Mouse (Mus musculus) forebrain, embryonic 10.5 days (tissue): Measurements from ENCODE around the gene Mbd6. TPM values are rescaled to one million over a fixed set of nuclear protein-coding genes. Genes with fewer than 3 reads are reported as not detected.

Experiments
- DNase-seq: peaks from one replicate; pipeline ENCODE4 v3.0.0-alpha.2; 2017; ENCODE audit warnings: low spot score; ENCODE audit errors: extremely low spot score
- H3K27ac ChIP-seq: fragments of 300-500 bp; sonication (generic); 2 replicates; pipeline ENCODE4 v1.5.1; 2016; ENCODE audit warnings: mild to moderate bottlenecking
- H3K27me3 ChIP-seq: fragments of 300-500 bp; sonication (generic); 2 replicates; pipeline ENCODE4 v1.6.1; 2016; ENCODE audit warnings: mild to moderate bottlenecking; ENCODE audit not compliant: poor library complexity, severe bottlenecking
- H3K36me3 ChIP-seq: fragments of 300-500 bp; sonication (generic); replicated peaks from 2 replicates; pipeline ENCODE4 v1.6.1; 2016; ENCODE audit warnings: mild to moderate bottlenecking, moderate library complexity
- H3K4me1 ChIP-seq: fragments of 300-500 bp; sonication (generic); 2 replicates; pipeline ENCODE4 v1.6.1; 2016
- H3K4me3 ChIP-seq: fragments of 300-500 bp; sonication (generic); 2 replicates; pipeline ENCODE4 v1.5.1; 2016; ENCODE audit warnings: mild to moderate bottlenecking, moderate library complexity
- H3K9me3 ChIP-seq: fragments of 300-500 bp; sonication (generic); 2 replicates; pipeline ENCODE4 v1.6.1; 2016; ENCODE audit warnings: mild to moderate bottlenecking, moderate library complexity
- WGBS: fragments of 180-500 bp; shearing (Covaris S2); methylation state at CpG from one replicate; pipeline ENCODE4 v1.1.7; 2016; 5-methylcytosine and 5-hydroxymethylcytosine counted together
- polyA plus RNA-seq: library from polyadenylated mRNA; unstranded; fragments of >200 nt; fragmentation: Nextera tagmentation; extraction: Ambion mirVana; gene quantifications from 2 replicates; pipeline ENCODE4 v1.2.1, GENCODE M21; 2016

Mbd6 gene
- polyA plus RNA-seq, 1 experiment from 2014 or later: 9.1 TPM

GRCm38 (mm10) chr10:127264336-127264735 lies 24.5 kb downstream of the Mbd6 start:
- Histone ChIP-seq H3K4me3 (no peak overlapping the region), H3K9me3 (no peaks in the 10 kb centered on the region), H3K36me3 (peaks cover 16% of the 10 kb centered on the region), H3K27me3 (peaks cover 47% of the 10 kb centered on the region), H3K27ac (no peak overlapping the region), H3K4me1 (peaks cover 39% of the 10 kb centered on the region)
- DNase-seq: no peak
- WGBS: 79% methylated on average over 8 of the region's 8 CpGs

GRCm38 (mm10) chr10:127263631-127264030 lies 25.2 kb downstream of the Mbd6 start:
- Histone ChIP-seq H3K36me3 (peaks cover 9% of the 10 kb centered on the region), H3K4me3 (no peak overlapping the region; the same call in 1 of the 2 replicates), H3K9me3 (no peaks in the 10 kb centered on the region), H3K27me3 (peaks cover 47% of the 10 kb centered on the region), H3K4me1 (peaks cover 41% of the 10 kb centered on the region), H3K27ac (no peak overlapping the region)
- no peak for DNase-seq
- 49% methylated on average over 3 of the region's 3 CpGs for WGBS

GRCm38 (mm10) chr10:127262548-127263398 lies 26.0 kb downstream of the Mbd6 start, which contains the start of gene Kif5a:
TSS of gene Kif5a (minus strand) at chr10:127263348.
- Histone ChIP-seq H3K9me3 (no peaks in the 10 kb centered on the region), H3K27me3 (peaks cover 47% of the 10 kb centered on the region), H3K36me3 (no peaks in the 10 kb centered on the region), H3K27ac (peak within 1 kb of the TSS; percentile 79), H3K4me3 (peak within 1 kb of the TSS; percentile 61), H3K4me1 (peaks cover 37% of the 10 kb centered on the region)
- peak; percentile 51 for DNase-seq
- 1% methylated on average over 53 of the region's 53 CpGs for WGBS

- 61% methylated on average over 15 of the region's 15 CpGs for WGBS
- Histone ChIP-seq H3K9me3 (no peaks in the 10 kb centered on the region), H3K27ac (peak overlapping the region; percentile 79), H3K4me3 (peak overlapping the region; percentile 61), H3K27me3 (peaks cover 47% of the 10 kb centered on the region), H3K4me1 (peaks cover 30% of the 10 kb centered on the region), H3K36me3 (no peaks in the 10 kb centered on the region)
- DNase-seq: no peak
Observed at GRCm38 (mm10) chr10:127261706-127262547, 26.9 kb downstream of the Mbd6 start.

GRCm38 (mm10) chr10:127258489-127258888 lies 30.3 kb downstream of the Mbd6 start:
- peaks cover 26% of the 10 kb centered on the region for H3K4me1 ChIP-seq
- 88% methylated on average over 8 of the region's 8 CpGs for WGBS

DNA sequence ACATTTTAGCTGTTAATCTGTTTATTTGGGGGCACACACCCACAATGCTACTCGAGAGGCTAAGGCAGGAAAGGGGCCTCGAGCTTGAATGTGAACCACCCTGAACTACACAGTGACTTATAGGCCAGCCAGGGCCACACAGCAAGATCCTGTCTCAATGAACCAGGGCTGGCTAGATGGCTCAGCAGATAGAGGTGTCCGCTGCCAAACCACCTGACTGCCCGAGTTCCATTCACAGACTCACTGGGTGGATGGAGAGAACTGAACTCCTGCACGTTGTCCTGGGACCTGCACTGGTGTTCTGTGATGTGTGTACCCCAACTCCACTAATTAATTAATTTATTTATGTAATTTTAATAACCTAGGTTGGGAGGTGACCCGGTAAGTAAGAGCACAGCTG lies 31.0 kb downstream of the Mbd6 start:
- Histone ChIP-seq H3K4me3 (no peak overlapping the region), H3K9me3 (no peaks in the 10 kb centered on the region)

More at GRCm38 (mm10) chr10:127258489-127258888, 30.3 kb downstream of the Mbd6 start:
- Histone ChIP-seq H3K4me3 (no peak overlapping the region), H3K27me3 (peaks cover 30% of the 10 kb centered on the region), H3K36me3 (no peaks in the 10 kb centered on the region), H3K27ac (no peak overlapping the region), H3K9me3 (no peaks in the 10 kb centered on the region)
- no peak for DNase-seq

DNA sequence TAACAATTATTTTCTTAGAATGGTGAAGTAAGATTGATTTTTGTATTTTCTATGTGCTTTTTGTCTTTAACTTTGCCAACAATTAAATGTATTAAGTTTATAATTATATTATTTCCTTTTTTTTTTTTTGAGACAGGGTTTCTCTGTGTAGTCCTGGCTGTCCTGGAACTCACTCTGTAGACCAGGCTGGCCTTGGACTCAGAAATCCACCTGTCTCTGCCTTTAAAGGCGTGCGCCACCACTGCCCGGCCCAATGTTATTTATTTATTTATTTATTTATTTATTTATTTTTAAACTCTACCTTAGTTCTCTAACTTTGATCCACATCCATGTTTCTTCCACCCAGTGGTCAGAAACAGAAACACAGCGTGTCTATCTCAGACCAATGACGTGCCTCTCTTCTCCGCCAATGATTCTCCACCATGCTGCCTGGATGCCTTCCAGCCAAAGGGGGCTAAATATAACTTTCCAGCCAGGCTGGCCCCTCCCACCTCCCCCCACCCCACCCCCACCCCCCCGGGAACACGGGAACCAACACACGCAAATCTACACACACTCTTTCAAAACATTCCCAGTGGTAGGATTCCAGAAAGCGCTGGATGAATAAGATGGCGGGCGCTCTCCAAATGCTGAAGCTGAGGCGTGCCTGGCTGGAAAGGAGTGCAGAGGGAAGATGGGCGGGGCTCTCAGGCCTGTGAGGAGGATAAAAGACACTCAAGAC lies 33.0 kb downstream of the Mbd6 start:
- DNase-seq: peak; percentile 72
- peaks cover 11% of the 10 kb centered on the region for H3K4me1 ChIP-seq
- peaks cover 3% of the 10 kb centered on the region; the same call in 1 of the 2 replicates for H3K27me3 ChIP-seq
- H3K27ac ChIP-seq: 0 out of 2 replicates have a peak overlapping the region, but pooled peaks have one; percentile 40
- no peaks in the 10 kb centered on the region for H3K9me3 ChIP-seq
- 24% methylated on average over 14 of the region's 14 CpGs for WGBS
- no peaks in the 10 kb centered on the region for H3K36me3 ChIP-seq
- peak overlapping the region; percentile 42 for H3K4me3 ChIP-seq

More for the DNA sequence above, 31.0 kb downstream of the Mbd6 start:
- no peaks in the 10 kb centered on the region for H3K36me3 ChIP-seq
- H3K27me3 ChIP-seq: peaks cover 23% of the 10 kb centered on the region
- H3K27ac ChIP-seq: no peak overlapping the region
- 88% methylated on average over 6 of the region's 6 CpGs for WGBS
- DNase-seq: no peak
- H3K4me1 ChIP-seq: peaks cover 20% of the 10 kb centered on the region

- 86% methylated on average over 5 of the region's 5 CpGs for WGBS
- H3K27me3 ChIP-seq: no peaks in the 10 kb centered on the region
Observed at GRCm38 (mm10) chr10:127250810-127251209, 38.0 kb downstream of the Mbd6 start.

DNA sequence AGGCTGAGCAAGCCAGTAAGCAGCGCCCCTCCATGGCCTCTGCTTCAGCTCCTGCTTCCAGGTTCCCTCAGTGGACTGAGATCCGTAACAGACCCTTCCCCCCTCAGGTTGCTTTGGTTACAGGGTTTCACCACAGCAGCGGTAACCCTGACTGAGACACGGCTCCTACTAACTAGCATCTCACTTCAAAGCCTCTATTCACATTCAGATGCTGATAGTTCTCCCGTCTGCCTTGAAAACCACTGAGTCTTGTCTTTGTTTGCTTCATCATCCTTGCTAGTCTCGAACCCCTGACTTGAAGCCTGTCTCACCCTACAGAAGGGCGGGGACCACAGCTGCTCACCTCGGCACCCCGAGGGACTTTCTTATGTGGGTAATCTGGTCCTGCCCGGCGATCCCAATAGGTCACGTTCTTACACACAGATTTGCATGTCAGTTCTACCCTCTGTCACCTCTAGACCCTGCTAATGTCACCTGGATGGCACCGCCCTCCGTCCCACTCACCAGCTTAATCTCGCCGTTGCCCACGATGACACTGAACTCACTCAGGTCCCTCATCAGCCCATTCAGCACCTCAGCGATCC lies 50.5 kb downstream of the Mbd6 start:
- peaks cover 6% of the 10 kb centered on the region; the same call in 1 of the 2 replicates for H3K27me3 ChIP-seq
- H3K4me1 ChIP-seq: peaks cover 11% of the 10 kb centered on the region
- 77% methylated on average over 18 of the region's 18 CpGs for WGBS
- peaks cover 33% of the 10 kb centered on the region for H3K36me3 ChIP-seq
- H3K27ac ChIP-seq: no peak overlapping the region
- DNase-seq: no peak
- H3K4me3 ChIP-seq: no peak overlapping the region
- H3K9me3 ChIP-seq: no peaks in the 10 kb centered on the region

More at GRCm38 (mm10) chr10:127250810-127251209, 38.0 kb downstream of the Mbd6 start:
- peaks cover under 1% of the 10 kb centered on the region; the same call in 1 of the 2 replicates for H3K4me1 ChIP-seq
- no peak for DNase-seq
- H3K27ac ChIP-seq: no peak overlapping the region
- H3K36me3 ChIP-seq: no peaks in the 10 kb centered on the region
- no peak overlapping the region for H3K4me3 ChIP-seq
- H3K9me3 ChIP-seq: no peaks in the 10 kb centered on the region

DNA sequence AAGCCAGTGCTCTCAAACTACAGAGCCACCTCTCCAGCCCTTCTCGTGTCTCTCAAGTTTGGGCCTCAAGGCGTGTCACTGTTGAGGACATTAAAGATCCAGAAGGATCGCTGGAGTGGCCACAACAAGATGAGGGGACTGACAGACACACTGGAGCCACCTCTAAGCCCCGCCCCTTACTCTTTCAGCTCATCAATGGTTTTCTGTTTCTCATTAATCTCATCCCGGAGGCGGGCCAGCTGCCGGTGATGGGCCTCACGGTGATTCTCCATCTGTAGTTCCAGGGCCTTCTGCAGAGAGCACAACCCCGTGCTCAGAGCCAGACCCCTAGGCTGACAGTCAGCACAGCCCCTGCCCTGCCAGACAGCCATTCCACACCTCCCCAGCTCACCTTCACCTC lies 52.3 kb downstream of the Mbd6 start:
- no peak for DNase-seq
- H3K27me3 ChIP-seq: peaks cover 6% of the 10 kb centered on the region; the same call in 1 of the 2 replicates
- H3K36me3 ChIP-seq: peaks cover 20% of the 10 kb centered on the region
- H3K9me3 ChIP-seq: no peaks in the 10 kb centered on the region
- H3K27ac ChIP-seq: no peak overlapping the region
- no peak overlapping the region for H3K4me3 ChIP-seq
- peaks cover 11% of the 10 kb centered on the region for H3K4me1 ChIP-seq
- 51% methylated on average over 9 of the region's 9 CpGs for WGBS

- WGBS: 80% methylated on average over 9 of the region's 9 CpGs
Observed at GRCm38 (mm10) chr10:127233141-127233540, 55.7 kb downstream of the Mbd6 start.

More at GRCm38 (mm10) chr10:127233141-127233540, 55.7 kb downstream of the Mbd6 start:
- no peak for DNase-seq
- Histone ChIP-seq H3K4me1 (peaks cover 11% of the 10 kb centered on the region), H3K9me3 (no peaks in the 10 kb centered on the region), H3K27me3 (peaks cover 5% of the 10 kb centered on the region), H3K27ac (no peak overlapping the region), H3K36me3 (peaks cover 5% of the 10 kb centered on the region; the same call in 1 of the 2 replicates), H3K4me3 (no peak overlapping the region)
